Mouse (Mus musculus) fibroblast of lung, adult 2 months (primary cell): ENCODE measurements at regions not wholly inside any gene's neighbourhood (a gene's known extent, or its start where the extent isn't known, plus 50 kb on each side); places are given as distances from the start of the nearest gene placed in this dataset.

ENCODE experiments used
- DNase-seq: peaks from one replicate; pipeline ENCODE4 v3.0.0-alpha.2; 2011; ENCODE audit warnings: low read depth

DNA sequence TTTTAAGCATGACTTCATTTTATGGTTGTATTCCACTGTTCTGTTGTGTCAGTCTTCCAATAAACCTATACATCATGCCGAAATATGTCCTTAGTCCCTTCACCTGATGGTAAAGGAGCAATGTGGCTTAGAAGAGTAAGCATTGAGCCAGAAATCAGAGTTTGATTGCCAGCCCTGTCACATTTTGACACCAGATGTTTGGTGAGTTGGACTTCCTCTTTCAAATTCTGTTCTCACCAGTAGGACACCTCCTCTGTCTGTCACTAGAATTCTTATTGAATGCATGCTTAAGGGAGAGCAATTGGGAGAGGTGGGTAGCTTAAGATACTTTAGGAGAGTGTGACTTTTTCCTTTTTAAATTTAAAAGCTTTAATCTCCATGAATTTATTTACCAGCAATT, 779.1 kb upstream of the Gm8797 start:
- no peak for DNase-seq

DNA sequence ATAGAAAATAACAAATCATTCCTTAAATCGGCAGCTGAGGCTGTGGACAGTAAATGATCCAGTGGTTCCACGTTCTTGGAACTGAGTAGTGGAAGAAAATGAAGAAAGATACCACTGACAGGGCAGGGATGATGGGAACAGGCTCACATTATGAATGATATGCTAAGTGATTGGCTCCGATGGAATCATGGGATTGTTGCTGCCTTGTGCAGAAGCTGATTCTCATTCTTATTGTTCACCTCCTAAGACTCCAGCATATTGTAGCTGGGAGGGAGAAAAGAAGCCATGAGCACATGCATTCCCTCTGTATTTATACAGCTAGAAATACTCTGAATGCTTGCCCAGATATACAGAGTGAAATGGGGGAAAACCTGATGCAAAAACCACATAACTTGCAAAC, 777.3 kb upstream of the Gm8797 start:
- no peak for DNase-seq

DNA sequence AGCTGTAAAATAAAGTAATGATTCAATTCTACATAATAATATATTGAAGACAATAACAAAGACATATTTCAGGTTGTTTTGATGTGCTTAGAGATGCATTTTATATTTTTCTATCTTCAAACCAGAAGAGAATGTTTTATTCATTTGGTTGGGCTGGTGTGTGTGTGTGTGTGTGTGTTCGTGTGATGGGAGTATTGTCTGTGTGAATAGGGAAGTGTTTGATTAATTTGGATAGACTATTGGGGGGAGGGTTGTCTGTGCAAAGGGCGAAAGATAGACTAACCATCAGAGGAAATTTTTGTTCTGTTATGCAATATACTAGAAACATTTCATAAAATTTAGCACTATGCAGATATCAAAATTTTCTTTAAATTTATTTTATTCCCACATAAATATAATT, 776.8 kb upstream of the Gm8797 start:
- DNase-seq = no peak

DNA sequence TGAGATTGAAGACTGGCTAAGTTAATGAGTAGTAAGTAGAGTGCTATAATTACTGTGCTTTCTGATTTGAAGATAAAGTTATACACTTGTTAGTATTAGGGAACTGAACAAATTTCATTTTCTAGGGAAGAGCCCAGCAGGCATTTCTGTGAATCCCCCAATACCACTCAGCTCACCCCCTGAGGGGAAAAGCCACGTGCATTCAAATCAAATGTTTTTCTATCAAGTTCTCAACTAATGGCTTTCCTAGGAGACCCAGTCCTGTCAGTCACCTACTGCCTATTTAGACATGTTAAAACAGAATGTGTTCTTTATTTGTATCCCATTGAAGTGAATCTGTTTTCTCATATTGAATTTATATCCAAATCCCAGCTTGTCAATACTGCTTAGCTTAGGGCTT, 775.9 kb upstream of the Gm8797 start:
- DNase-seq = no peak

DNA sequence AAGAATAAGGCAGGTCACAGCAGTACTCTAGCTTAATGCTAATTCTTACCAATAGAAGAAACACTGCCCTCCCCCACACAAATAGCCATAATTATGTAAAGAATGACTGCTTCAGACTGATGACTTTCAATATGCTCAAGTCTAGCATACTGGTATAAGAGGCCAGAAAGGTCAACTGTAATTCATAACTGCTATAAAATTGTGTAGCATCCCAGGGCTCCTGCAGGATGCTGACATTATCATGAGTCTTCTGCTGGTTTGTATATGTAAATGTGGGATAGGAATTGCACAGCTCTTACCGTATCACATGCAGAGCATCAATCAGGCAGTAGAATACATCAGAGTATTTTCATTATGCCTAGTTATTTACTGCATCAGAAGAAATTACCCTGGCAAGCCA, 774.3 kb upstream of the Gm8797 start:
- no peak for DNase-seq

DNA sequence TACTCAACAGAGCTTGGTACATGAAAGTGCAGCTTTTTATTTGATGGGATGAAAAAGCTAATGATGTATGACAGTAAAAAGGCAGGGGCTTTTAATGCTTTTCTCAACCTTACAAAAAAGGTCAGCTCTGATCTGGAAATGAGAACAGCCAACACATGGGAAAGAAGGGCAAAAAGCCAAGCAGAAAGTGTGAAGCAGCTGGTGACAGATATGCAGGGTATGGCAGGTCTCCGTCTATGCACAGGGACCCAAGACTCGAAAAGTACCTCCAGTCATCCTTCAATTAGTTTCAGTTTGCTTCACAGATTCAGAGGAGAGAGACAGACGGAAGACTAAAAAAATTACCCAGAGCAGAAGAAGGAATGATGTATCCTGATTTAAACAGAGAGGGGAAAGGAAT, 732.9 kb upstream of the Gm8797 start:
- no peak for DNase-seq
